Mouse (Mus musculus): ENCODE data around the gene Kcna7.

Kcna7 gene

GRCm38 (mm10) chr7:45455932-45456696 is 50.7 kb downstream of the Kcna7 start:
- in situ Hi-C loops (cut with MboI; ENCODE audit: unreplicated experiment in 2 of 2), result loop anchor here (10.0 to 25.0 kb wide), 2 partner anchors 231 to 239 kb away; partner anchors contain the start of genes Car11 (in 2 of the 2), Sec1 (in 2 of the 2) and Ntn5 (in 1 of the 2)

- in situ Hi-C loops (cut with MboI; ENCODE audit: unreplicated experiment in 2 of 2), result loop anchor here (10.0 to 25.0 kb wide), 2 partner anchors 231 to 238 kb away; partner anchors contain the start of genes Car11 (in 2 of the 2), Sec1 (in 2 of the 2) and Ntn5 (in 1 of the 2)
Observed at GRCm38 (mm10) chr7:45456721-45457203, 51.3 kb downstream of the Kcna7 start.

DNA sequence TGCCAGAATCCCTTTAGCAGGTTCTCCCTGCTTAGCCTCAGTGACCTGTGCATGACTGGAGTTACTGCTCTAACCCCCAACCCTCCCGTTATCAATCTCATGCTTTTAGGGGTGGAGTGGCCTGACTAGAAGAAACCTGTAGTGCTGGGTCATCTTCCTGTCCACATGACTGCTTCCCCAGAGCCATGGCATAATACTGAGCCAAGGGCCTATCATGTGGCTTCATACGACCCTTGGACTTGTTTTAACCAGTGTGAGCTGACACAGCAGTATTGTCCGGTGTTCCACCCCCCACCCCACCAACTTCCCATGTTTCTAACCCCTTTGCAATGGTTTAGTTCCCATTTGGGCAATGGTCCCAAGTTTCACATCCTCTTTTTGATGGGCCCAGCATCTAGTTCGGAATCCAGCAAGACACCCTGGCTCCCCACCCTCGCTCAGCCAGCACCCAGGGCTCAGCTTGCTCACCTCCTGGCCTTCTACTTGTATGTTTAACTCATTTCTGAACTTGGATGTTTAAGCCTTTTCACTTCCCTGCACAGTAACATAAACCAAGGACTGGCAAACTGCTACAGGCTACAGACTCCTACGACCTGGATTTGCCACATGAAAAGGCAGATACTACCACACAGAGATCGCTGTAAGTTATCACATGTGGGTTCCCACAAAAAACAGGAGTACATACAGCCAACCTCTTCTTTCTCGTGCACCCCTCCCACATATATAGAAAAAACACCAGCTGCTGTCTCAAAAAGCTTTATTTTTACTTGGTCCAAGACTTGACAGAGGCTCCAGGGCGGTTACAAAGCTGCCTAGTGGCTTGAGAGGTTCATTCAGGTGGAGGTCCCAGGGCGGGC is 52.0 kb downstream of the Kcna7 start:
- in situ Hi-C loops (cut with MboI; ENCODE audit: unreplicated experiment in 2 of 2), result loop anchor here (10.0 to 25.0 kb wide), 2 partner anchors 230 to 237 kb away; partner anchors contain the start of genes Car11 (in 2 of the 2), Sec1 (in 2 of the 2) and Ntn5 (in 1 of the 2)

GRCm38 (mm10) chr7:45458748-45459563 is 53.5 kb downstream of the Kcna7 start:
- in situ Hi-C loops (cut with MboI; ENCODE audit: unreplicated experiment in 2 of 2), result loop anchor here (10.0 to 25.0 kb wide), 2 partner anchors 228 to 236 kb away; partner anchors contain the start of genes Car11 (in 2 of the 2), Sec1 (in 2 of the 2) and Ntn5 (in 1 of the 2)
